Mouse (Mus musculus) layer of hippocampus, postnatal 36 days (tissue): ENCODE measurements around the gene Spn. TPM values are rescaled to one million over a fixed set of nuclear protein-coding genes. Genes with fewer than 3 reads are reported as not detected.
"Not testable (repeated sequence)": the region's sequence is repeated elsewhere in the genome, so short reads cannot be mapped to it uniquely, and the experiment has no call there.

Experiments used
- DNase-seq, 2 experiments: peaks; one replicate each; pipeline ENCODE4 v3.0.0; 2022
- total RNA-seq, 2 experiments: library from RNA; stranded (reverse); gene quantifications; 2 replicates each; pipeline ENCODE4 v1.2.3; 2021

Gene Spn
- under 1 TPM; 0.50 to 0.73 TPM for total RNA-seq

- DNase-seq, result no peak
Observed at GRCm38 (mm10) chr7:127137262-127138017, at the start of gene Spn. Gene Spn (minus strand): TSS chr7:127137823.

- no peak for DNase-seq
Observed at GRCm38 (mm10) chr7:127187351-127187750, 49.7 kb upstream of the Spn start.

- DNase-seq, result no peak
Observed at GRCm38 (mm10) chr7:127185601-127186000, 48.0 kb upstream of the Spn start.

GRCm38 (mm10) chr7:127184720-127185119 lies 47.1 kb upstream of the Spn start:
- DNase-seq, result no peak

GRCm38 (mm10) chr7:127183828-127184227 lies 46.2 kb upstream of the Spn start:
- DNase-seq, result no peak

- no peak for DNase-seq
Observed at GRCm38 (mm10) chr7:127183345-127183744, 45.7 kb upstream of the Spn start.

GRCm38 (mm10) chr7:127181724-127182123 lies 44.1 kb upstream of the Spn start:
- DNase-seq, result not testable (repeated sequence)

- no peak for DNase-seq
Observed at GRCm38 (mm10) chr7:127180783-127181182, 43.2 kb upstream of the Spn start.

GRCm38 (mm10) chr7:127176937-127177336 lies 39.3 kb upstream of the Spn start:
- no peak for DNase-seq

GRCm38 (mm10) chr7:127166501-127166900 lies 28.9 kb upstream of the Spn start:
- DNase-seq, result no peak

GRCm38 (mm10) chr7:127165607-127166493 lies 28.2 kb upstream of the Spn start:
- DNase-seq, result no peak

GRCm38 (mm10) chr7:127164002-127164401 lies 26.4 kb upstream of the Spn start:
- no peak for DNase-seq

GRCm38 (mm10) chr7:127162546-127162945 lies 24.9 kb upstream of the Spn start:
- DNase-seq, result no peak

GRCm38 (mm10) chr7:127157548-127157947 lies 19.9 kb upstream of the Spn start:
- no peak for DNase-seq

- DNase-seq, result no peak
Observed at GRCm38 (mm10) chr7:127153477-127153876, 15.9 kb upstream of the Spn start.

- no peak for DNase-seq
Observed at GRCm38 (mm10) chr7:127152464-127152863, 14.8 kb upstream of the Spn start.

- no peak for DNase-seq
Observed at GRCm38 (mm10) chr7:127147901-127148300, 10.3 kb upstream of the Spn start.

- DNase-seq, result no peak
Observed at GRCm38 (mm10) chr7:127146267-127146603, 8.6 kb upstream of the Spn start.

GRCm38 (mm10) chr7:127145387-127146266 lies 8.0 kb upstream of the Spn start:
- DNase-seq, result no peak

- DNase-seq, result no peak
Observed at GRCm38 (mm10) chr7:127144412-127144811, 6.8 kb upstream of the Spn start.

GRCm38 (mm10) chr7:127142666-127143065 lies 5.0 kb upstream of the Spn start:
- DNase-seq, result no peak

GRCm38 (mm10) chr7:127142214-127142613 lies 4.6 kb upstream of the Spn start:
- DNase-seq, result no peak
